Mouse (Mus musculus) lung, embryonic 14.5 days (tissue): ENCODE data around the gene Git1. TPM values are rescaled to one million over a fixed set of nuclear protein-coding genes. Genes with fewer than 3 reads are reported as not detected.

Source experiments
- ATAC-seq: fragments of 200-750 bp; cut with Nextera tagmentation; 2 replicates; pipeline ENCODE4 v1.8.0; 2017; ENCODE audit warnings: mild to moderate bottlenecking, moderate TSS enrichment, moderate library complexity; ENCODE audit not compliant: insufficient read depth
- DNase-seq: peaks from one replicate; pipeline ENCODE4 v3.0.0-alpha.2; 2015
- H3K27ac ChIP-seq: fragments of 300-500 bp; sonication (generic); 2 replicates; pipeline ENCODE4 v1.5.1; 2014; ENCODE audit warnings: low read depth, mild to moderate bottlenecking, moderate library complexity
- H3K27me3 ChIP-seq: fragments of 300-500 bp; sonication (generic); 2 replicates; pipeline ENCODE4 v1.6.1; 2014; ENCODE audit warnings: low read length, control low read depth; ENCODE audit not compliant: insufficient read depth
- H3K36me3 ChIP-seq: fragments of 300-500 bp; sonication (generic); 2 replicates; pipeline ENCODE4 v1.6.1; 2014; ENCODE audit warnings: control low read depth; ENCODE audit not compliant: insufficient read depth
- H3K4me1 ChIP-seq: fragments of 300-500 bp; sonication (generic); 2 replicates; pipeline ENCODE4 v1.6.1; 2014; ENCODE audit warnings: antibody characterized with exemption, control low read depth; ENCODE audit not compliant: insufficient read depth
- H3K4me2 ChIP-seq: fragments of 300-500 bp; sonication (generic); 2 replicates; pipeline ENCODE4 v1.6.1; 2014; ENCODE audit warnings: mild to moderate bottlenecking
- H3K4me3 ChIP-seq: fragments of 300-500 bp; sonication (generic); 2 replicates; pipeline ENCODE4 v1.5.1; 2014; ENCODE audit warnings: low read depth, low read length
- H3K9ac ChIP-seq: fragments of 300-500 bp; sonication (generic); 2 replicates; pipeline ENCODE4 v1.6.1; 2014
- H3K9me3 ChIP-seq: fragments of 300-500 bp; sonication (generic); 2 replicates; pipeline ENCODE4 v1.6.1; 2016; ENCODE audit warnings: low read depth, low read length, control low read depth
- CTCF ChIP-seq: IDR thresholded peaks from 2 replicates; pipeline ENCODE4 v1.5.1; 2016; ENCODE audit warnings: antibody characterized with exemption, low read depth
- WGBS: fragments of 180-500 bp; shearing (Covaris S2); extraction: QIAGEN DNeasy Blood & Tissue Kit; methylation state at CpG from one replicate; pipeline ENCODE4 v1.1.7; 2014; 5-methylcytosine and 5-hydroxymethylcytosine counted together
- polyA plus RNA-seq: library from polyadenylated mRNA; unstranded; fragments of >200 nt; fragmentation: Nextera tagmentation; extraction: Ambion mirVana; gene quantifications from 2 replicates; pipeline ENCODE4 v1.2.1, GENCODE M21; 2014

The Git1 gene
- polyA plus RNA-seq, 1 experiment from 2014 or later = 21.1 TPM

- peaks cover 17% of the 10 kb centered on the region for H3K4me1 ChIP-seq
- H3K27ac ChIP-seq = no peak overlapping the region
- H3K4me2 ChIP-seq = peak overlapping the region; percentile 90; the same call in 1 of the 2 replicates
- H3K27me3 ChIP-seq = no peaks in the 10 kb centered on the region
- DNase-seq (no peak), ATAC-seq (no peak)
- H3K4me3 ChIP-seq = no peak overlapping the region
- H3K36me3 ChIP-seq = peaks cover 20% of the 10 kb centered on the region
- no peaks in the 10 kb centered on the region for H3K9me3 ChIP-seq
- no peak for TF ChIP-seq CTCF
- H3K9ac ChIP-seq = no peak overlapping the region
Measured at GRCm38 (mm10) chr11:77495507-77495906, 2.1 kb downstream of the Git1 start.

DNA sequence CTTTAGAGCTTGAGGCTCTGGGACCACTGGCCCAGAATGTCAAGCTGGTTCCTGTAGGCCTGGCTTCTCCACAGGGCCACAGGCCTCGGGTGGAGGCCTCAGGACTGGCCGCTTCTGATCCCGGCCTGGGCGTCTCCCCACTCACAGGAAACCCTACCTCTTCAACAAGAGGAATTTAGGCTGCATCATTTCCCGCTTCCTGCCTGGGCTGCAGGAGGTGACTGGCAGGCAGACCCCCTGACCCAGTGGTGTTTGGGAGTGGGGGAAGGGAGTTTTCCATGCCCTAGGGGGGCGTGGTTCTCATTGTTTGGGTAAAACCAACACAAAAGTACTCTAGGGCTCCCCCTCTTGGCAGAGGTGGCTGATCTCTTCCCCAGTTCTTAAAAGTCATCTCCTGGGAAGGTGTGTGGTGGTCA, 4.0 kb downstream of the Git1 start:
- TF ChIP-seq CTCF = peak; percentile 52
- ATAC-seq (no peak), DNase-seq (peak; percentile 92)
- Histone ChIP-seq H3K9ac (0 out of 2 replicates have a peak overlapping the region, but pooled peaks have one; percentile 4), H3K27ac (peak overlapping the region; percentile 91), H3K9me3 (no peaks in the 10 kb centered on the region), H3K4me3 (no peak overlapping the region), H3K27me3 (no peaks in the 10 kb centered on the region), H3K4me2 (peak overlapping the region; percentile 36; the same call in 1 of the 2 replicates), H3K36me3 (peaks cover 35% of the 10 kb centered on the region), H3K4me1 (peaks cover 12% of the 10 kb centered on the region)
- WGBS = 21% methylated on average over 6 of the region's 6 CpGs

DNA sequence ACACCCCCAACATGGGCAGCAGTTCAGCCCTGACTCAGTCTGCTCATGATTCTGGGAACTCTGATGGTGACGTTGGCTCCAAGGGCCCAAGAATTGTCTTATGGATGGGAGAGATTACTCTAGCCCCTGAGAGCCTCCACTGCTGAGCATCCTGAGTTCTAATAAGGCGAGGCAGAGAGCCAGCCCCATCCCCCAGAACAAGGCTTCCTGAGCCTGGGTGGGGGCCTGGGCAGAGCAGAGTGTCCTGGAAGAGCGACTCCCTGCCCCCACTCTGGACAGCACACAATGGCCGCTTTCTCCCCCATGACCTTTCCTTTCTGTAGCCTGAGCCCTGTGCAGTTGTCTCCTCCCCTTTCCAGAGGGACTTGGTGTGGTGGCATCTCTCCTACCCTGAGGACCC, 4.5 kb downstream of the Git1 start:
- Histone ChIP-seq H3K4me2 (peak overlapping the region; percentile 36; the same call in 1 of the 2 replicates), H3K9me3 (no peaks in the 10 kb centered on the region), H3K9ac (peak overlapping the region; percentile 14; the same call in 1 of the 2 replicates), H3K4me3 (no peak overlapping the region), H3K27me3 (no peaks in the 10 kb centered on the region), H3K4me1 (peaks cover 12% of the 10 kb centered on the region), H3K36me3 (peaks cover 40% of the 10 kb centered on the region), H3K27ac (peak overlapping the region; percentile 91)
- no peak for DNase-seq
- ATAC-seq = no peak
- no peak for TF ChIP-seq CTCF
- 50% methylated on average over 4 of the region's 4 CpGs for WGBS

- H3K4me1 ChIP-seq = peaks cover 12% of the 10 kb centered on the region
- DNase-seq = no peak
- no peak overlapping the region for H3K4me3 ChIP-seq
- WGBS = 74% methylated on average over 12 of the region's 12 CpGs
- peak overlapping the region; percentile 14; the same call in 1 of the 2 replicates for H3K9ac ChIP-seq
- H3K9me3 ChIP-seq = no peaks in the 10 kb centered on the region
- peaks cover 47% of the 10 kb centered on the region for H3K36me3 ChIP-seq
- H3K27me3 ChIP-seq = no peaks in the 10 kb centered on the region
- no peak for ATAC-seq
- H3K27ac ChIP-seq = peak overlapping the region; percentile 91
- H3K4me2 ChIP-seq = peak overlapping the region; percentile 36; the same call in 1 of the 2 replicates
- no peak for TF ChIP-seq CTCF
Measured at GRCm38 (mm10) chr11:77498261-77499139, 5.1 kb downstream of the Git1 start.

- 85% methylated on average over 7 of the region's 7 CpGs for WGBS
Measured at GRCm38 (mm10) chr11:77499354-77499753, 6.0 kb downstream of the Git1 start.

GRCm38 (mm10) chr11:77500361-77501325, 7.3 kb downstream of the Git1 start:
- TF ChIP-seq CTCF = no peak
- no peak overlapping the region for H3K4me3 ChIP-seq

More at GRCm38 (mm10) chr11:77499354-77499753, 6.0 kb downstream of the Git1 start:
- H3K27me3 ChIP-seq = no peaks in the 10 kb centered on the region
- H3K9me3 ChIP-seq = no peaks in the 10 kb centered on the region
- TF ChIP-seq CTCF = no peak
- DNase-seq (no peak), ATAC-seq (no peak)
- no peak overlapping the region for H3K4me3 ChIP-seq
- no peak overlapping the region for H3K9ac ChIP-seq
- H3K4me2 ChIP-seq = no peak overlapping the region
- H3K36me3 ChIP-seq = peaks cover 55% of the 10 kb centered on the region
- H3K27ac ChIP-seq = no peak overlapping the region
- peaks cover 9% of the 10 kb centered on the region for H3K4me1 ChIP-seq

DNA sequence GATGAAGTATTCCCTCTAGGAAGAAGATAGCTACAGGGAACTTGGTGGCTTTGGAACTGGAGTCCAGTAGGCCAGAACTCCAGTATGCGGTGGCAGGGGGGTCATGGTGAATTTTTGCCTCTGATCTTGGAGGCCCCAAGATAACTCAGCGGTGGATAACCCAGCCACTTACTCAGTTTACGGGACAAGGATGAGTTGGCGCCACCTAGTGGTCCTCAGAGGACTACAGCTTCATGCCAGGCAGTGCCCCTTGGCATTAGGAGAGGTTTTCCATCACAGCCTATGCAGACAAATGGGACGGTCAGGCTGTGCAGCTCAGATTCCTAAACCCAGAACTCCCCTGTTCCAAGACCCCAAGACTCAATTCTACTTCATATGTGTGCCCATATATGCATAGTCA, 8.0 kb downstream of the Git1 start:
- WGBS = 21% methylated on average over 5 of the region's 5 CpGs
- H3K9me3 ChIP-seq = no peaks in the 10 kb centered on the region
- H3K4me1 ChIP-seq = peaks cover 9% of the 10 kb centered on the region
- peaks cover 74% of the 10 kb centered on the region for H3K36me3 ChIP-seq
- no peak for ATAC-seq
- TF ChIP-seq CTCF = peak; percentile 91
- DNase-seq = peak; percentile 89
- no peak overlapping the region for H3K27ac ChIP-seq
- H3K9ac ChIP-seq = no peak overlapping the region
- H3K4me3 ChIP-seq = no peak overlapping the region
- H3K27me3 ChIP-seq = no peaks in the 10 kb centered on the region
- no peak overlapping the region for H3K4me2 ChIP-seq

More at GRCm38 (mm10) chr11:77500361-77501325, 7.3 kb downstream of the Git1 start:
- Histone ChIP-seq H3K9me3 (no peaks in the 10 kb centered on the region), H3K4me1 (peaks cover 9% of the 10 kb centered on the region), H3K27me3 (no peaks in the 10 kb centered on the region), H3K9ac (no peak overlapping the region), H3K36me3 (peaks cover 68% of the 10 kb centered on the region), H3K4me2 (no peak overlapping the region), H3K27ac (no peak overlapping the region)
- 72% methylated on average over 17 of the region's 17 CpGs for WGBS
- no peak for DNase-seq
- ATAC-seq = no peak
